Mouse (Mus musculus): ENCODE data around the gene St3gal4. TPM values are rescaled to one million over a fixed set of nuclear protein-coding genes. Genes with fewer than 3 reads are reported as not detected.

St3gal4 gene
- total and polyA plus RNA-seq, 2 experiments from 2014 or later: 18.2 to 22.6 TPM

DNA sequence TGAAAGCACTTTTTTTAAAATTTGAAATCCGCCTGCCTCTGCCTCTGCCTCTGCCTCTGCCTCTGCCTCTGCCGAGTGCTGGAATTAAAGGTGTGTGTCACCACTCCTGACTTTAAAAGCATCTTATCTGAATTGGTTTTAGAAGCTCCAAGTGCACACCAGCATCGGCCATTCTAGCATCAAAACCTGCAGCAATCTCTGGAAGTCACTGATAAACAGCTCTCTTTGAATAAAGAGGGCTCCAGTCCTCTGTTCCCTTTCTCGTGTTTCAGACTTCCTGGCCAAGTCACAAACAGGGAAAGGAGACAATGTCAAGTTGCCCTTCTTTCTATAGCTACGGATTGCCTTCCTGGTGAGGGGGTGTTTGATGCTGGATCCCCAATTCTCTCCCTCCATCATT is 79.2 kb downstream of the St3gal4 start:
- no peak overlapping the region for H3K9ac ChIP-seq
- DNase-seq (no peak), ATAC-seq (no peak)
- WGBS: 68% methylated on average over 5 of the region's 5 CpGs
- H3K27me3 ChIP-seq (ENCODE audit: insufficient read depth, low read length): no peaks in the 10 kb centered on the region
- peaks cover 6% of the 10 kb centered on the region; the same call in 1 of the 2 replicates for H3K36me3 ChIP-seq (ENCODE audit: insufficient read depth)
- no peak overlapping the region for H3K4me2 ChIP-seq (ENCODE audit: low read depth)
- TF ChIP-seq CTCF (IDR thresholded peaks at IDR 0.05; ENCODE audit: low read depth): no peak
- H3K4me3 ChIP-seq (ENCODE audit: low read depth, low read length): no peak overlapping the region
- no peaks in the 10 kb centered on the region for H3K9me3 ChIP-seq (ENCODE audit: low read length)
- H3K4me1 ChIP-seq (ENCODE audit: insufficient read depth): no peaks in the 10 kb centered on the region
- no peak overlapping the region for H3K27ac ChIP-seq (ENCODE audit: low read depth, low read length)

DNA sequence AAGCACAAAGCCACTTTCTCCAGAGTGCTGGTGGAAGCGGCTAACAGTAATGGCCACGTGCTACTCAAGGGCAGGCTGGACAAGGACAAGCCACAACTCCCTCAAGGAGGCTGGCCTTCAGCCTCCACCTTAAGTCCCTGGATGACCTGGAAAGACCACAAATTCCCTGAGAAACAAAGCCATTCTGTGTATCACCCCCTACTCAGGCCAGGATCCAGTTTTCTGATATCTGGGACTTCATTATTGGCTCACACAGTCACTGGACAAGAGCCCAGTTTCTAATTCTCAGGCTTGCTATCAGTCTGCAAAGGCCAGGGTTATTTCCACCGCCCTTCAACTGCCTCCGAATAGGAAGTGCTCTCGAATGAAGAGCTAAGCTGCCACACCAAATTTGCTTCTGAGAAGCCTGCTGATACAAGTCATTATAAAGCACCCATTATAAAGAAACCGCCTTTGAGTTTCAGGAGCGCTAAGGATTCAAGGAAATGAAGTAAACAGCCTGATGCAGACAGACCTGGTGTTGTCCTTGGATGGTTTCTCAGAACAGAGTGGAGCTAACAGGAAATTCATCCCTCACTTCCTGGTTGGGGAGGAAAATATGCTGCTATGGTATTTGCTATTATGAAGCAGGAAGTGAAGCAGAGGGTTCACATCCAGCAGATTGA is 80.0 kb downstream of the St3gal4 start:
- H3K36me3 ChIP-seq (ENCODE audit: insufficient read depth): peaks cover 8% of the 10 kb centered on the region; the same call in 1 of the 2 replicates
- no peaks in the 10 kb centered on the region for H3K4me1 ChIP-seq (ENCODE audit: insufficient read depth)
- DNase-seq: peak; percentile 34
- ATAC-seq: peak; percentile 22; the same call in 1 of the 2 replicates
- 0 out of 2 replicates have a peak overlapping the region, but pooled peaks have one; percentile 15 for H3K27ac ChIP-seq (ENCODE audit: low read depth, low read length)
- H3K4me2 ChIP-seq (ENCODE audit: low read depth): no peak overlapping the region
- no peak overlapping the region for H3K4me3 ChIP-seq (ENCODE audit: low read depth, low read length)
- H3K9ac ChIP-seq: no peak overlapping the region
- H3K9me3 ChIP-seq (ENCODE audit: low read length): no peaks in the 10 kb centered on the region
- no peaks in the 10 kb centered on the region for H3K27me3 ChIP-seq (ENCODE audit: insufficient read depth, low read length)
- TF ChIP-seq CTCF (IDR thresholded peaks at IDR 0.05; ENCODE audit: low read depth): no peak
- WGBS: 34% methylated on average over 7 of the region's 7 CpGs

- H3K4me1 ChIP-seq (ENCODE audit: insufficient read depth): no peaks in the 10 kb centered on the region
- DNase-seq (no peak), ATAC-seq (no peak)
- no peak overlapping the region for H3K9ac ChIP-seq
- H3K4me3 ChIP-seq (ENCODE audit: low read depth, low read length): no peak overlapping the region
- no peaks in the 10 kb centered on the region for H3K27me3 ChIP-seq (ENCODE audit: insufficient read depth, low read length)
- H3K4me2 ChIP-seq (ENCODE audit: low read depth): no peak overlapping the region
- WGBS: 63% methylated on average over 14 of the region's 14 CpGs
- TF ChIP-seq CTCF (IDR thresholded peaks at IDR 0.05; ENCODE audit: low read depth): no peak
- no peaks in the 10 kb centered on the region for H3K9me3 ChIP-seq (ENCODE audit: low read length)
- no peak overlapping the region for H3K27ac ChIP-seq (ENCODE audit: low read depth, low read length)
- H3K36me3 ChIP-seq (ENCODE audit: insufficient read depth): peaks cover 10% of the 10 kb centered on the region; the same call in 1 of the 2 replicates
These were observed 84.0 kb downstream of the St3gal4 start for GRCm38 (mm10) chr9:35035074-35035473.

DNA sequence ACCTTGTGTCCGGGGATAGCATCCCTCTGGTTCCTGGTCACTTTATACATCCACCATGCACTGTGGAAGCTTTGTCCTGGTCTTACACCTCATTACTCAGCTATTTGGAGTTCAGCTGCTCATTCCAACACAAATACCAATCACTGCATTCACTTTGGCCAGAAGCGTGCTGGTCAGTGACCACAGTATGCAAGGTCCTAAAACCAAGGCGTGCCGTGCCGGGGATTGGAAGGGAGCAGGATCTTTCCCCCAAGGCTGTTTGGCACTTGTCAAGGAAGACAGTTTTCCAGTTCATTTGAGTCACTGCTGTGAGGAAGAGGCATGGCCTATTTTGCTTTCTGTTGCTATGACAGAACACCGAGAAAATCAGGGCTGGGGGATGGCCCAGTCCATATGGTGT is 86.6 kb downstream of the St3gal4 start:
- Histone ChIP-seq H3K4me1 (ENCODE audit: insufficient read depth) (no peaks in the 10 kb centered on the region), H3K4me3 (ENCODE audit: low read depth, low read length) (no peak overlapping the region), H3K9me3 (ENCODE audit: low read length) (no peaks in the 10 kb centered on the region), H3K36me3 (ENCODE audit: insufficient read depth) (peaks cover 20% of the 10 kb centered on the region), H3K4me2 (ENCODE audit: low read depth) (no peak overlapping the region), H3K27ac (ENCODE audit: low read depth, low read length) (no peak overlapping the region), H3K27me3 (ENCODE audit: insufficient read depth, low read length) (no peaks in the 10 kb centered on the region), H3K9ac (no peak overlapping the region)
- no peak for DNase-seq
- ATAC-seq: peak; percentile 32; the same call in 1 of the 2 replicates
- 42% methylated on average over 6 of the region's 6 CpGs for WGBS
- no peak for TF ChIP-seq CTCF (IDR thresholded peaks at IDR 0.05; ENCODE audit: low read depth)

DNA sequence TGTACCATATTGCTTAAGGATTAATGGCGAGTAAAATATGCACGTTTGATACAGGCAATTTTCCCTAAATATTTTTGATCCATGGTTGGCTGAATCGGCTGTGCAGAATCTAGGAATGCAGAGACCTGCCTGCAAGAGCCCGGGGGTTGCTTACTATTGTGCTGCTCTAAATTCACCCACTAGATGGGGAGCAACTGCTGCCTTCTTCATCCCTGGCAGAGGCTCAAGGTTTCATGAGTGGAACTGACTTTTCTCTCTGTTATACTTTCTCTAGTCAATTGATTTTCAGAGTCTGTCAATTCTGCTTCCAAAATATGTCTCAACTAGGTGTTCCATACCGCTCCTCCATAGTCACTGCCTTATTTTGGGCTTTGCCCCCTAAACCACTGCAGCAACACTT is 88.2 kb downstream of the St3gal4 start:
- TF ChIP-seq CTCF (IDR thresholded peaks at IDR 0.05; ENCODE audit: low read depth): peak; percentile 67
- Histone ChIP-seq H3K4me3 (ENCODE audit: low read depth, low read length) (no peak overlapping the region), H3K36me3 (ENCODE audit: insufficient read depth) (peaks cover 20% of the 10 kb centered on the region), H3K9ac (no peak overlapping the region), H3K27ac (ENCODE audit: low read depth, low read length) (no peak overlapping the region), H3K9me3 (ENCODE audit: low read length) (no peaks in the 10 kb centered on the region), H3K27me3 (ENCODE audit: insufficient read depth, low read length) (no peaks in the 10 kb centered on the region; the same call in 1 of the 2 replicates), H3K4me2 (ENCODE audit: low read depth) (no peak overlapping the region), H3K4me1 (ENCODE audit: insufficient read depth) (no peaks in the 10 kb centered on the region)
- DNase-seq (peak; percentile 62), ATAC-seq (peak; percentile 38; the same call in 1 of the 2 replicates)
- 71% methylated on average over 5 of the region's 5 CpGs for WGBS

GRCm38 (mm10) chr9:35027382-35027997 is 91.6 kb downstream of the St3gal4 start:
- Histone ChIP-seq H3K27me3 (ENCODE audit: insufficient read depth, low read length) (peaks cover 4% of the 10 kb centered on the region), H3K4me2 (ENCODE audit: low read depth) (no peak overlapping the region), H3K4me3 (ENCODE audit: low read depth, low read length) (no peak overlapping the region), H3K4me1 (ENCODE audit: insufficient read depth) (no peaks in the 10 kb centered on the region), H3K9me3 (ENCODE audit: low read length) (no peaks in the 10 kb centered on the region), H3K36me3 (ENCODE audit: insufficient read depth) (peaks cover 13% of the 10 kb centered on the region), H3K9ac (no peak overlapping the region), H3K27ac (ENCODE audit: low read depth, low read length) (no peak overlapping the region)
- no peak for TF ChIP-seq CTCF (IDR thresholded peaks at IDR 0.05; ENCODE audit: low read depth)
- 81% methylated on average over 6 of the region's 6 CpGs for WGBS
- ATAC-seq (no peak), DNase-seq (no peak)

- Histone ChIP-seq H3K27ac (ENCODE audit: low read depth, low read length) (no peak overlapping the region), H3K4me2 (ENCODE audit: low read depth) (no peak overlapping the region), H3K36me3 (ENCODE audit: insufficient read depth) (peaks cover 13% of the 10 kb centered on the region), H3K9me3 (ENCODE audit: low read length) (no peaks in the 10 kb centered on the region), H3K4me1 (ENCODE audit: insufficient read depth) (no peaks in the 10 kb centered on the region), H3K9ac (no peak overlapping the region), H3K4me3 (ENCODE audit: low read depth, low read length) (no peak overlapping the region), H3K27me3 (ENCODE audit: insufficient read depth, low read length) (peaks cover 4% of the 10 kb centered on the region)
- no peak for ATAC-seq
- 62% methylated on average over 6 of the region's 6 CpGs for WGBS
- no peak for TF ChIP-seq CTCF (IDR thresholded peaks at IDR 0.05; ENCODE audit: low read depth)
- DNase-seq: no peak
These were observed 92.2 kb downstream of the St3gal4 start for GRCm38 (mm10) chr9:35026897-35027311.

All from forebrain, postnatal 0 days (tissue).